16 mouse cellular contexts compared by ENCODE assay signal in the genomic region with DNA sequence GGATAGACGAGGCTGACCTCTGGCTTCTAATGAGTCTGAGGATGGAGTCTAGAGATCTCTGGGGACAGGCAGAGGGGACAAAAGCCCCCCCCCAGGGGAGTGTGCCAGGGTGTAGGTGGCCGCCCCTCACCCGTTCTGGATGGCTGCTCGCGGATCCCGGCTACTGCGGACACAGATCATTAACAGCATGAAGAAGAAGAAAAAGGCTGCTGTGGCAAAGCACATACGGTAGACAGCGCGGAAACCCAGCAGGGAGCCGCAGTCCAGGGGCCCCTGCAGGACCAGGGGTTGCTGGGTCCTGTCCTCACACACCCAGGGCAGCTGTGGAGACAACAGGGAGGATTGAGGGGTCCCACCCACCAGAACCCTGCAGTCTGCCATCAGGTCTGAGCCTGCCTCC. TPM values are rescaled to one million over a fixed set of nuclear protein-coding genes. Genes with fewer than 3 reads are reported as not detected.
DNase-seq lines count a peak whose midpoint lies in the region; ATAC-seq and TF ChIP-seq lines count a peak whose summit lies in the region.
"Had no signal": no experiment of that assay in that cellular context is flagged by ENCODE, and none has a peak within 500 bp of the region (broad histone marks: within the 10 kb centered on the region; RNA-seq: fewer than 3 reads in every experiment).

No protein-coding gene starts in this region.

- H3K9me3 ChIP-seq in forebrain, embryonic 12.5 days: no peaks in the 10 kb centered on the region
- no peaks in the 10 kb centered on the region for H3K9me3 ChIP-seq in forebrain, postnatal 0 days (ENCODE audit: low read length)
- H3K9me3 ChIP-seq in kidney, embryonic 14.5 days (ENCODE audit: control insufficient read depth, low read length): no peaks in the 10 kb centered on the region
- H3K9me3 ChIP-seq in neural tube, embryonic 12.5 days: no peaks in the 10 kb centered on the region
- H3K9me3 ChIP-seq in neural tube, embryonic 15.5 days (replicated peaks): no peaks in the 10 kb centered on the region
- H3K9me3 ChIP-seq in midbrain, embryonic 14.5 days (ENCODE audit: control insufficient read depth, low read length): no peaks in the 10 kb centered on the region
- H3K9me3 ChIP-seq: embryonic facial prominence, embryonic 13.5 days; limb, embryonic 10.5 days; liver, embryonic 12.5 days; lung, embryonic 15.5 days had no signal

- WGBS in forebrain, embryonic 12.5 days: 25% methylated on average over 11 of the region's 11 CpGs
- 37% methylated on average over 11 of the region's 11 CpGs for WGBS in forebrain, postnatal 0 days
- 7% methylated on average over 11 of the region's 11 CpGs for WGBS in kidney, embryonic 14.5 days
- 19% methylated on average over 11 of the region's 11 CpGs for WGBS in neural tube, embryonic 12.5 days
- WGBS in neural tube, embryonic 15.5 days: 21% methylated on average over 11 of the region's 11 CpGs
- 11% methylated on average over 11 of the region's 11 CpGs for WGBS in midbrain, embryonic 14.5 days

- H3K4me1 ChIP-seq in forebrain, embryonic 12.5 days: peaks cover 22% of the 10 kb centered on the region
- H3K4me1 ChIP-seq in forebrain, postnatal 0 days (ENCODE audit: insufficient read depth): no peaks in the 10 kb centered on the region
- peaks cover 12% of the 10 kb centered on the region for H3K4me1 ChIP-seq in kidney, embryonic 14.5 days (ENCODE audit: control insufficient read depth, insufficient read depth, low read length)
- H3K4me1 ChIP-seq in neural tube, embryonic 12.5 days: peaks cover 13% of the 10 kb centered on the region
- peaks cover 13% of the 10 kb centered on the region for H3K4me1 ChIP-seq in neural tube, embryonic 15.5 days
- peaks cover 8% of the 10 kb centered on the region; the same call in 1 of the 2 replicates for H3K4me1 ChIP-seq in midbrain, embryonic 14.5 days (ENCODE audit: control insufficient read depth, insufficient read depth, low read length)

- no peak overlapping the region for H3K27ac ChIP-seq in forebrain, embryonic 12.5 days
- H3K27ac ChIP-seq in forebrain, postnatal 0 days (ENCODE audit: low read depth, low read length): no peak overlapping the region
- no peak overlapping the region for H3K27ac ChIP-seq in kidney, embryonic 14.5 days (ENCODE audit: low read depth, low read length)
- no peak overlapping the region for H3K27ac ChIP-seq in neural tube, embryonic 12.5 days
- H3K27ac ChIP-seq in neural tube, embryonic 15.5 days (replicated peaks): no peak overlapping the region
- H3K27ac ChIP-seq in midbrain, embryonic 14.5 days (replicated peaks; ENCODE audit: low read depth, low read length): no peak overlapping the region
- H3K27ac ChIP-seq: embryonic facial prominence, embryonic 13.5 days; limb, embryonic 10.5 days; liver, embryonic 12.5 days; lung, embryonic 15.5 days had no signal

- no peaks in the 10 kb centered on the region for H3K27me3 ChIP-seq in forebrain, embryonic 12.5 days
- no peaks in the 10 kb centered on the region for H3K27me3 ChIP-seq in forebrain, postnatal 0 days (ENCODE audit: insufficient read depth, low read length)
- no peaks in the 10 kb centered on the region for H3K27me3 ChIP-seq in kidney, embryonic 14.5 days (ENCODE audit: control insufficient read depth, insufficient read depth, low read length)
- no peaks in the 10 kb centered on the region for H3K27me3 ChIP-seq in neural tube, embryonic 12.5 days (replicated peaks)
- no peaks in the 10 kb centered on the region for H3K27me3 ChIP-seq in neural tube, embryonic 15.5 days (replicated peaks)
- no peaks in the 10 kb centered on the region for H3K27me3 ChIP-seq in midbrain, embryonic 14.5 days (ENCODE audit: control insufficient read depth, insufficient read depth, low read length)
- H3K27me3 ChIP-seq: embryonic facial prominence, embryonic 13.5 days had no signal

- DNase-seq in forebrain, postnatal 0 days: no peak
- DNase-seq in kidney, postnatal 25 days: no peak
- no peak for DNase-seq in midbrain, embryonic 14.5 days
- DNase-seq in ovary, adult 18-20 months (ENCODE audit: low spot score): no peak

- H3K4me3 ChIP-seq in forebrain, embryonic 12.5 days (replicated peaks): no peak overlapping the region
- H3K4me3 ChIP-seq in forebrain, postnatal 0 days (ENCODE audit: low read depth, low read length): no peak overlapping the region
- H3K4me3 ChIP-seq in kidney, embryonic 14.5 days (ENCODE audit: low read length): no peak overlapping the region
- H3K4me3 ChIP-seq in neural tube, embryonic 12.5 days: no peak overlapping the region
- no peak overlapping the region for H3K4me3 ChIP-seq in neural tube, embryonic 15.5 days (replicated peaks)
- no peak overlapping the region for H3K4me3 ChIP-seq in midbrain, embryonic 14.5 days (replicated peaks; ENCODE audit: low read depth, low read length)
- H3K4me3 ChIP-seq: embryonic facial prominence, embryonic 13.5 days; liver, embryonic 12.5 days; lung, embryonic 15.5 days had no signal

- ATAC-seq in forebrain, embryonic 12.5 days (ENCODE audit: low FRiP score): no peak
- ATAC-seq in forebrain, postnatal 0 days: no peak
- ATAC-seq in kidney, embryonic 14.5 days (ENCODE audit: low FRiP score, low TSS enrichment): peak; percentile 76; the same call in 1 of the 2 replicates
- ATAC-seq in neural tube, embryonic 12.5 days (ENCODE audit: low FRiP score, low read depth): no peak
- no peak for ATAC-seq in neural tube, embryonic 15.5 days (ENCODE audit: low FRiP score)
- ATAC-seq in midbrain, embryonic 14.5 days (ENCODE audit: low FRiP score, low TSS enrichment): 0 out of 2 replicates have a peak, but pooled peaks have one; percentile 24
- ATAC-seq: liver, embryonic 12.5 days had no signal

- H3K4me2 ChIP-seq in forebrain, embryonic 12.5 days: peak overlapping the region; percentile 17
- H3K4me2 ChIP-seq in forebrain, postnatal 0 days (ENCODE audit: low read depth): no peak overlapping the region
- H3K4me2 ChIP-seq in kidney, embryonic 14.5 days (replicated peaks; ENCODE audit: low read depth, low read length): peak overlapping the region; percentile 5; the same call in 1 of the 2 replicates
- peak overlapping the region; percentile 28 for H3K4me2 ChIP-seq in neural tube, embryonic 12.5 days (replicated peaks)
- H3K4me2 ChIP-seq in neural tube, embryonic 15.5 days: no peak overlapping the region
- no peak overlapping the region for H3K4me2 ChIP-seq in midbrain, embryonic 14.5 days (ENCODE audit: low read length)
- H3K4me2 ChIP-seq: embryonic facial prominence, embryonic 13.5 days; liver, embryonic 12.5 days; lung, embryonic 15.5 days had no signal

- H3K9ac ChIP-seq in forebrain, embryonic 12.5 days: no peak overlapping the region
- H3K9ac ChIP-seq in forebrain, postnatal 0 days: no peak overlapping the region; the same call in 1 of the 2 replicates
- no peak overlapping the region for H3K9ac ChIP-seq in kidney, embryonic 14.5 days (ENCODE audit: low read depth, low read length)
- H3K9ac ChIP-seq in neural tube, embryonic 12.5 days: 0 out of 2 replicates have a peak overlapping the region, but pooled peaks have one; percentile 13
- no peak overlapping the region for H3K9ac ChIP-seq in neural tube, embryonic 15.5 days (replicated peaks)
- H3K9ac ChIP-seq in midbrain, embryonic 14.5 days (replicated peaks; ENCODE audit: low read length): peak overlapping the region; percentile 16; the same call in 1 of the 2 replicates
- H3K9ac ChIP-seq: embryonic facial prominence, embryonic 13.5 days; liver, embryonic 12.5 days; lung, embryonic 15.5 days had no signal

- TF ChIP-seq CTCF in forebrain, postnatal 0 days (IDR thresholded peaks at IDR 0.05; ENCODE audit: low read depth): no peak

- H3K36me3 ChIP-seq in forebrain, embryonic 12.5 days (replicated peaks): peaks cover 48% of the 10 kb centered on the region
- H3K36me3 ChIP-seq in forebrain, postnatal 0 days (ENCODE audit: insufficient read depth): peaks cover 32% of the 10 kb centered on the region
- 0 out of 2 replicates have a peak, but pooled peaks cover 2% of the 10 kb centered on the region for H3K36me3 ChIP-seq in kidney, embryonic 14.5 days (ENCODE audit: control insufficient read depth, insufficient read depth, low read length)
- H3K36me3 ChIP-seq in neural tube, embryonic 12.5 days: peaks cover 38% of the 10 kb centered on the region
- H3K36me3 ChIP-seq in neural tube, embryonic 15.5 days: peaks cover 14% of the 10 kb centered on the region
- peaks cover 35% of the 10 kb centered on the region for H3K36me3 ChIP-seq in midbrain, embryonic 14.5 days (ENCODE audit: control insufficient read depth, insufficient read depth, low read length)
- H3K36me3 ChIP-seq: liver, embryonic 12.5 days; lung, embryonic 15.5 days had no signal

RNA-seq across cellular contexts. Expression of gene Serinc2, which starts 14.9 kb away (rescaled TPM):
- 88.9 and 95.5 TPM in 2 replicates for polyA plus RNA-seq in forebrain, embryonic 12.5 days (2016; fragmentation: Nextera tagmentation; extraction: Ambion mirVana)
- 12.7 and 14.0 TPM in 2 replicates for total RNA-seq in forebrain, postnatal 0 days (2014; rRNA removed)
- 22.5 and 24.2 TPM in 2 replicates for polyA plus RNA-seq in forebrain, postnatal 0 days (2015; fragmentation: Nextera tagmentation; extraction: Ambion mirVana)
- 42.7 and 44.9 TPM in 2 replicates for polyA plus RNA-seq in kidney, embryonic 14.5 days (2014; fragmentation: Nextera tagmentation; extraction: Ambion mirVana)
- polyA plus RNA-seq in neural tube, embryonic 12.5 days (2016; fragmentation: Nextera tagmentation; extraction: Ambion mirVana): 61.3 and 71.6 TPM in 2 replicates
- polyA plus RNA-seq in neural tube, embryonic 15.5 days (2015; fragmentation: Nextera tagmentation; extraction: Ambion mirVana): 28.7 and 29.1 TPM in 2 replicates
- polyA plus RNA-seq in midbrain, embryonic 14.5 days (2014; fragmentation: Nextera tagmentation; extraction: Ambion mirVana): 49.2 and 52.1 TPM in 2 replicates

RNA-seq across cellular contexts. Expression of gene Gm853, which starts 41.9 kb away (rescaled TPM):
- polyA plus RNA-seq in forebrain, embryonic 12.5 days (2016; fragmentation: Nextera tagmentation; extraction: Ambion mirVana): not detected in 2 replicates
- total RNA-seq in forebrain, postnatal 0 days (2014; rRNA removed): 0.08 TPM in 1 of 2 replicates, not detected in the other
- polyA plus RNA-seq in forebrain, postnatal 0 days (2015; fragmentation: Nextera tagmentation; extraction: Ambion mirVana): 0.08 and 0.28 TPM in 2 replicates
- not detected in 2 replicates for polyA plus RNA-seq in kidney, embryonic 14.5 days (2014; fragmentation: Nextera tagmentation; extraction: Ambion mirVana)
- polyA plus RNA-seq in neural tube, embryonic 12.5 days (2016; fragmentation: Nextera tagmentation; extraction: Ambion mirVana): not detected in 2 replicates
- not detected in 2 replicates for polyA plus RNA-seq in neural tube, embryonic 15.5 days (2015; fragmentation: Nextera tagmentation; extraction: Ambion mirVana)
- not detected in 2 replicates for polyA plus RNA-seq in midbrain, embryonic 14.5 days (2014; fragmentation: Nextera tagmentation; extraction: Ambion mirVana)
- total RNA-seq: gastrocnemius, adult 8-10 months; heart, adult 8-10 months; layer of hippocampus, postnatal 36 days had no signal
- polyA plus RNA-seq: embryonic facial prominence, embryonic 13.5 days; limb, embryonic 10.5 days; liver, embryonic 12.5 days; lung, embryonic 15.5 days; urinary bladder, adult 2 months had no signal

RNA-seq across cellular contexts. Expression of gene Fabp3, which starts 44.3 kb away (rescaled TPM):
- polyA plus RNA-seq in forebrain, embryonic 12.5 days (2016; fragmentation: Nextera tagmentation; extraction: Ambion mirVana): 18.8 and 22.3 TPM in 2 replicates
- 129 and 201 TPM in 2 replicates for total RNA-seq in forebrain, postnatal 0 days (2014; rRNA removed)
- polyA plus RNA-seq in forebrain, postnatal 0 days (2015; fragmentation: Nextera tagmentation; extraction: Ambion mirVana): 318 and 358 TPM in 2 replicates
- polyA plus RNA-seq in kidney, embryonic 14.5 days (2014; fragmentation: Nextera tagmentation; extraction: Ambion mirVana): 15.7 and 16.0 TPM in 2 replicates
- polyA plus RNA-seq in neural tube, embryonic 12.5 days (2016; fragmentation: Nextera tagmentation; extraction: Ambion mirVana): 49.1 and 54.7 TPM in 2 replicates
- 226 and 288 TPM in 2 replicates for polyA plus RNA-seq in neural tube, embryonic 15.5 days (2015; fragmentation: Nextera tagmentation; extraction: Ambion mirVana)
- polyA plus RNA-seq in midbrain, embryonic 14.5 days (2014; fragmentation: Nextera tagmentation; extraction: Ambion mirVana): 170 and 260 TPM in 2 replicates

RNA-seq across cellular contexts. Expression of gene Gm10570, which starts 44.3 kb away (rescaled TPM):
- polyA plus RNA-seq in forebrain, embryonic 12.5 days (2016; fragmentation: Nextera tagmentation; extraction: Ambion mirVana): not detected in 2 replicates
- total RNA-seq in forebrain, postnatal 0 days (2014; rRNA removed): 1.1 and 1.8 TPM in 2 replicates
- polyA plus RNA-seq in forebrain, postnatal 0 days (2015; fragmentation: Nextera tagmentation; extraction: Ambion mirVana): 1.0 and 1.2 TPM in 2 replicates
- not detected in 2 replicates for polyA plus RNA-seq in kidney, embryonic 14.5 days (2014; fragmentation: Nextera tagmentation; extraction: Ambion mirVana)
- 0.59 TPM in 1 of 2 replicates, not detected in the other for polyA plus RNA-seq in neural tube, embryonic 12.5 days (2016; fragmentation: Nextera tagmentation; extraction: Ambion mirVana)
- 1.3 and 1.6 TPM in 2 replicates for polyA plus RNA-seq in neural tube, embryonic 15.5 days (2015; fragmentation: Nextera tagmentation; extraction: Ambion mirVana)
- polyA plus RNA-seq in midbrain, embryonic 14.5 days (2014; fragmentation: Nextera tagmentation; extraction: Ambion mirVana): 0.65 TPM in 1 of 2 replicates, not detected in the other
- polyA plus RNA-seq: embryonic facial prominence, embryonic 13.5 days; limb, embryonic 10.5 days; liver, embryonic 12.5 days; lung, embryonic 15.5 days had no signal

Comparison
In these comparisons a context has a peak if more than half of its experiments do, and no peak if none do; other contexts are left out.
1. H3K4me2 ChIP-seq: peak in forebrain, embryonic 12.5 days (single experiment), kidney, embryonic 14.5 days (single experiment) and neural tube, embryonic 12.5 days (single experiment); none in forebrain, postnatal 0 days (single experiment), neural tube, embryonic 15.5 days (single experiment) and midbrain, embryonic 14.5 days (single experiment).
2. H3K9ac ChIP-seq: peak in neural tube, embryonic 12.5 days (single experiment) and midbrain, embryonic 14.5 days (single experiment); none in forebrain, embryonic 12.5 days (single experiment), forebrain, postnatal 0 days (single experiment), kidney, embryonic 14.5 days (single experiment) and neural tube, embryonic 15.5 days (single experiment).
3. ATAC-seq: peak in kidney, embryonic 14.5 days (single experiment) and midbrain, embryonic 14.5 days (single experiment); none in forebrain, embryonic 12.5 days (single experiment), forebrain, postnatal 0 days (single experiment), neural tube, embryonic 12.5 days (single experiment) and neural tube, embryonic 15.5 days (single experiment).